Mouse (Mus musculus) CH12.LX (cell line): ENCODE measurements around the gene Smim20. TPM values are rescaled to one million over a fixed set of nuclear protein-coding genes. Genes with fewer than 3 reads are reported as not detected.

Experiments used
- DNase-seq: peaks from one replicate; pipeline ENCODE4 v3.0.0-alpha.2; 2013; ENCODE audit errors: extremely low read depth
- H3K27ac ChIP-seq: 2 replicates; pipeline ENCODE4 v1.5.1; 2012; ENCODE audit warnings: low read depth, mild to moderate bottlenecking, control low read depth, moderate library complexity; ENCODE audit not compliant: insufficient read depth
- H3K27me3 ChIP-seq: replicated peaks from 2 replicates; pipeline ENCODE3; 2012; ENCODE audit warnings: inconsistent platforms
- H3K36me3 ChIP-seq, 2 experiments: replicated peaks in 1 of 2; 2 replicates each; pipeline versions ENCODE3 to v1.6.1; 2012; ENCODE audit warnings: inconsistent platforms in 1 of 2, low read length in 1 of 2, mild to moderate bottlenecking in 1 of 2, mixed read lengths in 1 of 2, moderate library complexity in 1 of 2; ENCODE audit not compliant: control insufficient read depth in 1 of 2, insufficient read depth in 1 of 2
- H3K4me1 ChIP-seq, 2 experiments: 2 replicates each; pipeline ENCODE4 v1.6.1; 2012; ENCODE audit warnings: inconsistent platforms in 1 of 2, moderate library complexity in 1 of 2; ENCODE audit not compliant: insufficient read depth in 2 of 2, control insufficient read depth in 1 of 2
- H3K4me2 ChIP-seq: 2 replicates; pipeline ENCODE4 v1.6.1; 2012; ENCODE audit warnings: low read depth, mild to moderate bottlenecking, control low read depth; ENCODE audit not compliant: poor library complexity, insufficient read depth, severe bottlenecking
- H3K4me3 ChIP-seq, 3 experiments: fragments of 150-350 bp in 1 of 3; sonication (generic) in 1 of 3; replicated peaks in 1 of 3; 2 replicates each; pipeline versions ENCODE3 to v1.5.1; 2011 to 2012; ENCODE audit warnings: low read depth in 2 of 3, low read length in 2 of 3, mild to moderate bottlenecking in 2 of 3, moderate library complexity in 2 of 3, control low read depth in 1 of 3, improper control_type of control experiment in 1 of 3, inconsistent platforms in 1 of 3, mixed read lengths in 1 of 3; ENCODE audit not compliant: poor library complexity in 1 of 3
- H3K79me2 ChIP-seq: replicated peaks from 2 replicates; pipeline ENCODE4 v1.6.1; 2012; ENCODE audit warnings: mild to moderate bottlenecking, moderate library complexity; ENCODE audit not compliant: control insufficient read depth, poor library complexity, insufficient read depth, severe bottlenecking; ENCODE audit errors: extremely low read depth
- H3K9ac ChIP-seq: 2 replicates; pipeline ENCODE4 v1.6.1; 2012; ENCODE audit warnings: low read depth, mild to moderate bottlenecking, control low read depth, moderate library complexity; ENCODE audit not compliant: insufficient read depth
- H3K9me3 ChIP-seq: replicated peaks from 2 replicates; pipeline ENCODE3; 2012; ENCODE audit warnings: low read length, inconsistent platforms, mixed read lengths
- BHLHE40 ChIP-seq: IDR thresholded peaks from 2 replicates; pipeline ENCODE4 v1.6.1; 2011; ENCODE audit warnings: mild to moderate bottlenecking, low read depth, low read length, improper control_type of control experiment
- CHD2 ChIP-seq: IDR thresholded peaks from 2 replicates; pipeline ENCODE4 v1.6.1; 2011; ENCODE audit warnings: low read length, improper control_type of control experiment
- E2F4 ChIP-seq: IDR thresholded peaks from 2 replicates; pipeline ENCODE4 v1.6.1; 2011; ENCODE audit warnings: low read depth, low read length, improper control_type of control experiment; ENCODE audit not compliant: insufficient replicate concordance
- ELF1 ChIP-seq: IDR thresholded peaks from 2 replicates; pipeline ENCODE4 v1.6.1; 2014; ENCODE audit warnings: low read depth, mild to moderate bottlenecking, inconsistent platforms, low read length, improper control_type of control experiment
- EP300 ChIP-seq: IDR thresholded peaks from 2 replicates; pipeline ENCODE4 v1.6.1; 2011; ENCODE audit warnings: low read length, improper control_type of control experiment
- ETS1 ChIP-seq: conservative IDR thresholded peaks from 2 replicates; pipeline ENCODE4 v1.6.1; 2012; ENCODE audit warnings: low read depth, mild to moderate bottlenecking, inconsistent platforms, low read length, improper control_type of control experiment, moderate library complexity
- GABPA ChIP-seq: IDR thresholded peaks from 2 replicates; pipeline ENCODE4 v1.6.1; 2012; ENCODE audit warnings: low read depth, low read length, improper control_type of control experiment, inconsistent platforms; ENCODE audit not compliant: insufficient replicate concordance
- HCFC1 ChIP-seq: IDR thresholded peaks from 2 replicates; pipeline ENCODE4 v1.6.1; 2012; ENCODE audit warnings: low read depth, mild to moderate bottlenecking, inconsistent platforms, low read length, improper control_type of control experiment
- IRF4 ChIP-seq: IDR thresholded peaks from 2 replicates; pipeline ENCODE4 v1.6.1; 2014; ENCODE audit warnings: low read depth, mild to moderate bottlenecking, inconsistent platforms, low read length, improper control_type of control experiment
- JUND ChIP-seq: conservative IDR thresholded peaks from 2 replicates; pipeline ENCODE4 v1.6.1; 2011; ENCODE audit warnings: low read depth, low read length, improper control_type of control experiment
- KAT2A ChIP-seq: IDR thresholded peaks from 2 replicates; pipeline ENCODE4 v1.6.1; 2012; ENCODE audit warnings: low read length, improper control_type of control experiment, inconsistent platforms; ENCODE audit not compliant: insufficient replicate concordance
- MAX ChIP-seq: IDR thresholded peaks from 2 replicates; pipeline ENCODE4 v1.6.1; 2011; ENCODE audit warnings: low read length, improper control_type of control experiment
- MEF2A ChIP-seq: IDR thresholded peaks from 2 replicates; pipeline ENCODE4 v1.6.1; 2014; ENCODE audit warnings: low read depth, mild to moderate bottlenecking, inconsistent platforms, low read length, improper control_type of control experiment, borderline replicate concordance
- NELFE ChIP-seq: IDR thresholded peaks from 2 replicates; pipeline ENCODE4 v1.6.1; 2011; ENCODE audit warnings: low read depth, low read length, improper control_type of control experiment
- NRF1 ChIP-seq: IDR thresholded peaks from 2 replicates; pipeline ENCODE4 v1.6.1; 2014; ENCODE audit warnings: low read depth, mild to moderate bottlenecking, inconsistent platforms, low read length, improper control_type of control experiment, moderate library complexity
- PAX5 ChIP-seq: IDR thresholded peaks from 2 replicates; pipeline ENCODE4 v1.6.1; 2012; ENCODE audit warnings: low read length, inconsistent platforms, mixed read lengths
- POLR2A ChIP-seq: IDR thresholded peaks from 2 replicates; pipeline ENCODE4 v1.6.1; 2011; ENCODE audit warnings: low read depth, mild to moderate bottlenecking, improper control_type of control experiment, low read length
- POLR2AphosphoS2 ChIP-seq: IDR thresholded peaks from 2 replicates; pipeline ENCODE4 v1.6.1; 2011; ENCODE audit warnings: low read depth, low read length, improper control_type of control experiment
- RCOR1 ChIP-seq: conservative IDR thresholded peaks from 2 replicates; pipeline ENCODE4 v1.6.1; 2012; ENCODE audit warnings: low read depth, mild to moderate bottlenecking, inconsistent platforms, low read length, improper control_type of control experiment
- SIN3A ChIP-seq: IDR thresholded peaks from 2 replicates; pipeline ENCODE4 v1.6.1; 2012; ENCODE audit warnings: low read length, improper control_type of control experiment, inconsistent platforms
- SMC3 ChIP-seq: IDR thresholded peaks from 2 replicates; pipeline ENCODE4 v1.6.1; 2011; ENCODE audit warnings: low read depth, low read length, improper control_type of control experiment
- TBP ChIP-seq: conservative IDR thresholded peaks from 2 replicates; pipeline ENCODE4 v1.6.1; 2011; ENCODE audit warnings: low read depth, low read length, improper control_type of control experiment
- TCF12 ChIP-seq: IDR thresholded peaks from 2 replicates; pipeline ENCODE4 v1.6.1; 2014; ENCODE audit warnings: low read depth, mild to moderate bottlenecking, inconsistent platforms, low read length, improper control_type of control experiment
- UBTF ChIP-seq: IDR thresholded peaks from 2 replicates; pipeline ENCODE4 v1.6.1; 2012; ENCODE audit warnings: low read depth, mild to moderate bottlenecking, inconsistent platforms, low read length, improper control_type of control experiment, moderate library complexity
- USF1 ChIP-seq: IDR thresholded peaks from 2 replicates; pipeline ENCODE4 v1.6.1; 2014; ENCODE audit warnings: low read depth, mild to moderate bottlenecking, inconsistent platforms, low read length, improper control_type of control experiment
- dilution Hi-C: fragments of 300-500 bp; cut with MboI; formaldehyde crosslinking; loops from 2 replicates; pipeline ENCODE4 v1.14.3; 2020; ENCODE audit warnings: low sequenced_read_pairs; ENCODE audit not compliant: extremely low pct_unique_long_range_greater_than_20kb, extremely low pct_ligation_motif_present
- in situ Hi-C: fragments of 300-500 bp; cut with MboI; formaldehyde crosslinking; loops from 3 replicates; pipeline ENCODE4 v1.14.3; 2019; ENCODE audit warnings: low sequenced_read_pairs, low pct_ligation_motif_present, low pct_unique_long_range_greater_than_20kb, mixed read lengths
- polyA plus RNA-seq: library from polyadenylated mRNA; unstranded; fragments of >175 nt; gene quantifications from 2 replicates; pipeline ENCODE4 v1.2.1, GENCODE M21; 2012; ENCODE audit warnings: low read depth; ENCODE audit not compliant: insufficient read length
- total RNA-seq, 2 experiments: library from RNA; depleted of rRNA; stranded (reverse); fragments of 300-350 nt in 1 of 2; fragments of >200 nt in 1 of 2; gene quantifications; 2 replicates each; pipeline ENCODE4 v1.2.3; 2012 to 2014

Gene Smim20
- total RNA-seq (2012; rRNA removed) (54.3 and 55.3 TPM in 2 replicates), total RNA-seq (2014; rRNA removed) (93.0 and 93.5 TPM in 2 replicates), polyA plus RNA-seq (52.1 and 75.7 TPM in 2 replicates)

- TF ChIP-seq MEF2A (0 out of 2 replicates have a peak, but pooled peaks have one; percentile 5), IRF4 (peak; percentile 40; the same call in 1 of the 2 replicates), POLR2A (peak; percentile 84), CHD2 (peak; percentile 31; the same call in 1 of the 2 replicates), UBTF (no peak), MAX (peak; percentile 43; the same call in 1 of the 2 replicates), TBP (no peak; the same call in 1 of the 2 replicates), TCF12 (peak; percentile 52; the same call in 1 of the 2 replicates), NELFE (peak; percentile 75), NRF1 (peak; percentile 55), KAT2A (0 out of 2 replicates have a peak, but pooled peaks have one; percentile 24), BHLHE40 (peak; percentile 42), POLR2AphosphoS2 (no peak), ELF1 (peak; percentile 97), HCFC1 (peak; percentile 65), PAX5 (no peak)
- TF ChIP-seq, all 38 proteins: peak for 12
- in situ Hi-C loops, result no loop called here
- peak; percentile 82 for DNase-seq
- Histone ChIP-seq H3K4me2 (peak within 1 kb of the TSS; percentile 87), H3K9ac (peak within 1 kb of the TSS; percentile 71), H3K4me1 (peaks cover 4 to 62% of the 10 kb centered on the region in 2 experiments; a peak in 3 of 4 replicates), H3K36me3 (peaks cover 2 to 30% of the 10 kb centered on the region in 2 experiments), H3K27me3 (no peaks in the 10 kb centered on the region), H3K79me2 (peaks cover 6% of the 10 kb centered on the region), H3K4me3 (peak within 1 kb of the TSS; percentile 74 to 93 (median 85)), H3K9me3 (no peaks in the 10 kb centered on the region), H3K27ac (peak within 1 kb of the TSS; percentile 21; the same call in 1 of the 2 replicates)
- dilution Hi-C loops, result no loop called here
These were observed at the start of gene Smim20 for GRCm38 (mm10) chr5:53266931-53267853. Smim20 (plus strand) TSS chr5:53267083.

- Histone ChIP-seq H3K4me1 (peaks cover 11 to 29% of the 10 kb centered on the region in 2 experiments), H3K36me3 (no peaks in the 10 kb centered on the region), H3K4me3 (no peak overlapping the region), H3K27me3 (no peaks in the 10 kb centered on the region), H3K9ac (no peak overlapping the region), H3K27ac (no peak overlapping the region), H3K9me3 (no peaks in the 10 kb centered on the region), H3K79me2 (no peaks in the 10 kb centered on the region), H3K4me2 (no peak overlapping the region)
- no peak for DNase-seq
- dilution Hi-C loops (no loop called here), in situ Hi-C loops (no loop called here)
- TF ChIP-seq E2F4 (no peak), MAX (no peak), SMC3 (no peak), TCF12 (no peak), USF1 (no peak), BHLHE40 (no peak), ETS1 (no peak), GABPA (no peak), RCOR1 (no peak), SIN3A (no peak), JUND (no peak), EP300 (no peak), NELFE (no peak)
These were observed 41.4 kb upstream of the Smim20 start for GRCm38 (mm10) chr5:53225434-53225833.
